Mouse (Mus musculus): ENCODE data around the gene Pex11b.
"Not testable (repeated sequence)": the region's sequence is repeated elsewhere in the genome, so short reads cannot be mapped to it uniquely, and the experiment has no call there.

DNA sequence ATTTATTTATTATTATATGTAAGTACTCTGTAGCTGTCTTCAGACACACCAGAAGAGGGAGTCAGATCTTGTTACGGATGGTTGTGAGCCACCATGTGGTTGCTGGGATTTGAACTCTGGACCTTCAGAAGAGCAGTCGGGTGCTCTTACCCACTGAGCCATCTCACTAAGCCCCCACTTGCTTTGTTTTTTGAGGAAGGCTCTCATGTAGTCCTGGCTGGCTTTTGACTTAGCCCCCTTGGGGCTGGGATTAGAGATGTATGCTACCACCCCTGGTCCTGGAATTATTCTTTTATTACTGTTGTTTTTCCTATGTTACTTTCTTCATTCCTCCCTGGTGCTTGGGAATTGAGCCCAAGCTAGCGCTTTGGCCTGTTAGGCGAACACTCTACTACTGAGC is 29.2 kb upstream of the Pex11b start:
- not testable (repeated sequence) for TF ChIP-seq TAL1, GATA1 (IDR thresholded peaks at IDR 0.05; ENCODE audit: low read length)
